Comparison of ENCODE assay signal across 27 mouse cellular contexts in genomic region chr16:55097651-55098050, GRCm38 (mm10).
"Had no signal": no experiment of that assay in that cellular context is flagged by ENCODE, and none has a peak within 500 bp of the region (broad histone marks: within the 10 kb centered on the region; RNA-seq: fewer than 3 reads in every experiment).

No protein-coding gene starts in this region.

- H3K4me3 ChIP-seq: embryonic facial prominence, embryonic 10.5 days; embryonic facial prominence, embryonic 12.5 days; embryonic facial prominence, embryonic 13.5 days; embryonic facial prominence, embryonic 15.5 days; erythroblast, embryonic 14.5 days; forebrain, embryonic 10.5 days; forebrain, embryonic 13.5 days; forebrain, embryonic 15.5 days; gastrocnemius, adult 2 months; heart, adult 2 months; heart, embryonic 10.5 days had no signal

- DNase-seq: cerebellum, adult 9-10 months; cerebellum, adult 9-11 months; cerebellum, postnatal 10 days; cerebellum, postnatal 14 days; cerebellum, postnatal 25 days; cerebellum, postnatal 36 days; embryo, embryonic 11 days; forebrain, postnatal 0 days; gastrocnemius, adult 2 months; gastrocnemius, postnatal 10 days; gastrocnemius, postnatal 14 days; gastrocnemius, postnatal 25 days; gastrocnemius, postnatal 36 days; heart, adult 11 months; heart, adult 18-20 months; heart, adult 2 months had no signal

- ATAC-seq: forebrain, embryonic 13.5 days; forebrain, embryonic 14.5 days; forebrain, embryonic 15.5 days; forebrain, embryonic 16.5 days; forebrain, postnatal 0 days had no signal

- H3K27ac ChIP-seq: embryonic facial prominence, embryonic 10.5 days; embryonic facial prominence, embryonic 12.5 days; embryonic facial prominence, embryonic 13.5 days; embryonic facial prominence, embryonic 15.5 days; forebrain, embryonic 10.5 days; forebrain, embryonic 13.5 days; forebrain, embryonic 15.5 days; gastrocnemius, adult 2 months; heart, adult 2 months; heart, embryonic 10.5 days had no signal

- H3K4me1 ChIP-seq: embryonic facial prominence, embryonic 10.5 days; embryonic facial prominence, embryonic 12.5 days; embryonic facial prominence, embryonic 13.5 days; embryonic facial prominence, embryonic 15.5 days; forebrain, embryonic 10.5 days; forebrain, embryonic 13.5 days; forebrain, embryonic 15.5 days; heart, embryonic 10.5 days had no signal

- H3K36me3 ChIP-seq: embryonic facial prominence, embryonic 10.5 days; embryonic facial prominence, embryonic 12.5 days; embryonic facial prominence, embryonic 13.5 days; embryonic facial prominence, embryonic 15.5 days; forebrain, embryonic 10.5 days; forebrain, embryonic 15.5 days; heart, embryonic 10.5 days had no signal

- H3K4me2 ChIP-seq: embryonic facial prominence, embryonic 12.5 days; embryonic facial prominence, embryonic 13.5 days; embryonic facial prominence, embryonic 15.5 days; forebrain, embryonic 13.5 days; forebrain, embryonic 15.5 days had no signal

- H3K9ac ChIP-seq: embryonic facial prominence, embryonic 12.5 days; embryonic facial prominence, embryonic 13.5 days; embryonic facial prominence, embryonic 15.5 days; forebrain, embryonic 13.5 days; forebrain, embryonic 15.5 days; forebrain, postnatal 0 days had no signal

- H3K9me3 ChIP-seq: embryonic facial prominence, embryonic 10.5 days; embryonic facial prominence, embryonic 12.5 days; embryonic facial prominence, embryonic 13.5 days; embryonic facial prominence, embryonic 15.5 days; forebrain, embryonic 10.5 days; forebrain, embryonic 13.5 days; forebrain, embryonic 15.5 days; heart, embryonic 10.5 days had no signal

- H3K27me3 ChIP-seq: embryonic facial prominence, embryonic 12.5 days; embryonic facial prominence, embryonic 13.5 days; embryonic facial prominence, embryonic 15.5 days; forebrain, embryonic 13.5 days; forebrain, embryonic 15.5 days had no signal
